Mouse (Mus musculus) limb, embryonic 12.5 days (tissue): Measurements from ENCODE around the gene Ppil6. TPM values are rescaled to one million over a fixed set of nuclear protein-coding genes. Genes with fewer than 3 reads are reported as not detected.
A peak's percentile ranks its signal among the peaks of the same experiment; 100 is the strongest.

Experiments
- ATAC-seq: fragments of 200-750 bp; cut with Nextera tagmentation; 2 replicates; pipeline ENCODE4 v1.8.0; 2017; ENCODE audit warnings: low read depth, moderate TSS enrichment; ENCODE audit not compliant: insufficient number of reproducible peaks, insufficient read depth, low FRiP score, low TSS enrichment
- H3K27ac ChIP-seq: fragments of 300-500 bp; sonication (generic); 2 replicates; pipeline ENCODE4 v1.5.1; 2016; ENCODE audit warnings: mild to moderate bottlenecking, moderate library complexity
- H3K27me3 ChIP-seq: fragments of 300-500 bp; sonication (generic); 2 replicates; pipeline ENCODE4 v1.6.1; 2016; ENCODE audit warnings: mild to moderate bottlenecking, moderate library complexity
- H3K36me3 ChIP-seq: fragments of 300-500 bp; sonication (generic); 2 replicates; pipeline ENCODE4 v1.6.1; 2016; ENCODE audit warnings: mild to moderate bottlenecking, moderate library complexity
- H3K4me1 ChIP-seq: fragments of 300-500 bp; sonication (generic); replicated peaks from 2 replicates; pipeline ENCODE4 v1.6.1; 2016
- H3K4me2 ChIP-seq: fragments of 300-500 bp; sonication (generic); 2 replicates; pipeline ENCODE4 v1.6.1; 2016; ENCODE audit warnings: mild to moderate bottlenecking, moderate library complexity
- H3K4me3 ChIP-seq: fragments of 300-500 bp; sonication (generic); replicated peaks from 2 replicates; pipeline ENCODE4 v1.5.1; 2016; ENCODE audit warnings: mild to moderate bottlenecking
- H3K9ac ChIP-seq: fragments of 300-500 bp; sonication (generic); replicated peaks from 2 replicates; pipeline ENCODE4 v1.6.1; 2016; ENCODE audit warnings: mild to moderate bottlenecking, moderate library complexity
- H3K9me3 ChIP-seq: fragments of 300-500 bp; sonication (generic); 2 replicates; pipeline ENCODE4 v1.6.1; 2016; ENCODE audit warnings: mild to moderate bottlenecking, moderate library complexity
- WGBS: fragments of 180-500 bp; shearing (Covaris S2); methylation state at CpG from one replicate; pipeline ENCODE4 v1.1.7; 2016; 5-methylcytosine and 5-hydroxymethylcytosine counted together
- polyA plus RNA-seq: library from polyadenylated mRNA; unstranded; fragments of >200 nt; fragmentation: Nextera tagmentation; extraction: Ambion mirVana; gene quantifications from 2 replicates; pipeline ENCODE4 v1.2.1, GENCODE M21; 2016

Ppil6 gene
- polyA plus RNA-seq, 1 experiment from 2014 or later, result 0.60 TPM

- no peak for ATAC-seq
- Histone ChIP-seq H3K9me3 (no peaks in the 10 kb centered on the region), H3K4me3 (no peak overlapping the region), H3K36me3 (peaks cover 57% of the 10 kb centered on the region), H3K27me3 (no peaks in the 10 kb centered on the region), H3K27ac (no peak overlapping the region), H3K4me2 (no peak overlapping the region), H3K4me1 (no peaks in the 10 kb centered on the region), H3K9ac (no peak overlapping the region)
- WGBS, result 52% methylated on average over 15 of the region's 15 CpGs
These were observed 25.8 kb upstream of the Ppil6 start for GRCm38 (mm10) chr10:41464401-41464955.

GRCm38 (mm10) chr10:41467325-41467724 is 22.9 kb upstream of the Ppil6 start:
- Histone ChIP-seq H3K27ac (no peak overlapping the region), H3K4me3 (no peak overlapping the region), H3K9me3 (no peaks in the 10 kb centered on the region), H3K4me1 (no peaks in the 10 kb centered on the region), H3K4me2 (no peak overlapping the region), H3K36me3 (peaks cover 47% of the 10 kb centered on the region), H3K27me3 (no peaks in the 10 kb centered on the region), H3K9ac (no peak overlapping the region)
- 30% methylated on average over 6 of the region's 6 CpGs for WGBS
- no peak for ATAC-seq

GRCm38 (mm10) chr10:41470693-41471092 is 19.5 kb upstream of the Ppil6 start:
- H3K9me3 ChIP-seq, result no peaks in the 10 kb centered on the region
- peaks cover 25% of the 10 kb centered on the region for H3K36me3 ChIP-seq
- no peak overlapping the region for H3K4me2 ChIP-seq
- ATAC-seq, result no peak
- H3K27ac ChIP-seq, result no peak overlapping the region
- peaks cover 13% of the 10 kb centered on the region for H3K4me1 ChIP-seq
- 77% methylated on average over 3 of the region's 3 CpGs for WGBS
- H3K9ac ChIP-seq, result no peak overlapping the region
- no peaks in the 10 kb centered on the region for H3K27me3 ChIP-seq
- H3K4me3 ChIP-seq, result no peak overlapping the region

GRCm38 (mm10) chr10:41472534-41472933 is 17.7 kb upstream of the Ppil6 start:
- Histone ChIP-seq H3K27ac (no peak overlapping the region), H3K9me3 (no peaks in the 10 kb centered on the region), H3K27me3 (no peaks in the 10 kb centered on the region), H3K4me1 (peaks cover 22% of the 10 kb centered on the region), H3K9ac (no peak overlapping the region), H3K4me3 (no peak overlapping the region), H3K36me3 (peaks cover 11% of the 10 kb centered on the region; the same call in 1 of the 2 replicates), H3K4me2 (no peak overlapping the region)
- ATAC-seq, result no peak

- Histone ChIP-seq H3K9ac (no peak overlapping the region), H3K27ac (no peak overlapping the region), H3K27me3 (no peaks in the 10 kb centered on the region), H3K4me2 (no peak overlapping the region), H3K4me3 (no peak overlapping the region), H3K9me3 (no peaks in the 10 kb centered on the region), H3K4me1 (peaks cover 26% of the 10 kb centered on the region), H3K36me3 (peaks cover 9% of the 10 kb centered on the region; the same call in 1 of the 2 replicates)
- 70% methylated on average over 5 of the region's 5 CpGs for WGBS
- no peak for ATAC-seq
These were observed 17.2 kb upstream of the Ppil6 start for GRCm38 (mm10) chr10:41472962-41473481.

GRCm38 (mm10) chr10:41473782-41474468 is 16.3 kb upstream of the Ppil6 start:
- ATAC-seq, result no peak

GRCm38 (mm10) chr10:41474981-41475391 is 15.3 kb upstream of the Ppil6 start:
- H3K27ac ChIP-seq, result peak overlapping the region; percentile 81
- no peaks in the 10 kb centered on the region for H3K9me3 ChIP-seq
- no peak overlapping the region for H3K4me2 ChIP-seq
- WGBS, result 41% methylated on average over 1 of the region's 1 CpGs
- ATAC-seq, result no peak
- no peak overlapping the region for H3K9ac ChIP-seq
- no peaks in the 10 kb centered on the region for H3K27me3 ChIP-seq
- no peak overlapping the region for H3K4me3 ChIP-seq
- H3K36me3 ChIP-seq, result peaks cover 16% of the 10 kb centered on the region
- peaks cover 30% of the 10 kb centered on the region for H3K4me1 ChIP-seq

More at GRCm38 (mm10) chr10:41473782-41474468, 16.3 kb upstream of the Ppil6 start:
- peaks cover 30% of the 10 kb centered on the region for H3K4me1 ChIP-seq
- H3K9me3 ChIP-seq, result no peaks in the 10 kb centered on the region
- no peak overlapping the region for H3K4me3 ChIP-seq
- no peak overlapping the region for H3K4me2 ChIP-seq
- H3K27ac ChIP-seq, result no peak overlapping the region
- no peaks in the 10 kb centered on the region for H3K27me3 ChIP-seq
- WGBS, result 78% methylated on average over 6 of the region's 6 CpGs
- H3K9ac ChIP-seq, result no peak overlapping the region
- H3K36me3 ChIP-seq, result peaks cover 5% of the 10 kb centered on the region

- H3K4me1 ChIP-seq, result peaks cover 30% of the 10 kb centered on the region
- peak within 1 kb of the TSS; percentile 75 for H3K9ac ChIP-seq
These were observed 13.8 kb upstream of the Ppil6 start, which contains the start of gene Mical1 for GRCm38 (mm10) chr10:41476171-41477017. Mical1 (plus strand) TSS chr10:41476314.

GRCm38 (mm10) chr10:41477018-41477277 is 13.3 kb upstream of the Ppil6 start:
- H3K9ac ChIP-seq, result peak overlapping the region; percentile 75
- H3K27me3 ChIP-seq, result no peaks in the 10 kb centered on the region
- peak overlapping the region; percentile 68 for H3K4me3 ChIP-seq
- no peak for ATAC-seq
- no peaks in the 10 kb centered on the region for H3K9me3 ChIP-seq
- H3K4me1 ChIP-seq, result peaks cover 30% of the 10 kb centered on the region
- peak overlapping the region; percentile 91 for H3K27ac ChIP-seq
- H3K4me2 ChIP-seq, result peak overlapping the region; percentile 92
- peaks cover 35% of the 10 kb centered on the region for H3K36me3 ChIP-seq
- 2% methylated on average over 9 of the region's 9 CpGs for WGBS

More at GRCm38 (mm10) chr10:41476171-41477017, 13.8 kb upstream of the Ppil6 start, which contains the start of gene Mical1:
- peaks cover 30% of the 10 kb centered on the region for H3K36me3 ChIP-seq
- H3K9me3 ChIP-seq, result no peaks in the 10 kb centered on the region
- peak within 1 kb of the TSS; percentile 91 for H3K27ac ChIP-seq
- peak within 1 kb of the TSS; percentile 68 for H3K4me3 ChIP-seq
- peak; percentile 81 for ATAC-seq
- peak within 1 kb of the TSS; percentile 92 for H3K4me2 ChIP-seq
- WGBS, result under 1% methylated on average over 35 of the region's 35 CpGs
- H3K27me3 ChIP-seq, result no peaks in the 10 kb centered on the region

GRCm38 (mm10) chr10:41477278-41478181 is 12.7 kb upstream of the Ppil6 start:
- peak overlapping the region; percentile 92 for H3K4me2 ChIP-seq
- no peaks in the 10 kb centered on the region for H3K9me3 ChIP-seq
- ATAC-seq, result 0 out of 2 replicates have a peak, but pooled peaks have one; percentile 11
- peak overlapping the region; percentile 75 for H3K9ac ChIP-seq
- peak overlapping the region; percentile 91 for H3K27ac ChIP-seq
- H3K4me3 ChIP-seq, result peak overlapping the region; percentile 68
- H3K27me3 ChIP-seq, result no peaks in the 10 kb centered on the region
- 2% methylated on average over 20 of the region's 20 CpGs for WGBS
- H3K4me1 ChIP-seq, result peaks cover 30% of the 10 kb centered on the region
- peaks cover 41% of the 10 kb centered on the region for H3K36me3 ChIP-seq
